Mouse (Mus musculus) layer of hippocampus, postnatal 25 days (tissue): ENCODE measurements around the gene B3galt4. TPM values are rescaled to one million over a fixed set of nuclear protein-coding genes. Genes with fewer than 3 reads are reported as not detected.
A peak's percentile ranks its signal among the peaks of the same experiment; 100 is the strongest.

ENCODE experiments used
- DNase-seq, 2 experiments: peaks; one replicate each; pipeline ENCODE4 v3.0.0; 2022; ENCODE audit warnings: mixed read lengths in 2 of 2, low spot score in 1 of 2; ENCODE audit errors: extremely low spot score in 1 of 2
- total RNA-seq, 2 experiments: library from RNA; stranded (reverse); gene quantifications; 2 replicates each; pipeline ENCODE4 v1.2.3; 2021

B3galt4 gene
- total RNA-seq, 2 experiments from 2014 or later = 6.0 to 6.6 TPM

DNA sequence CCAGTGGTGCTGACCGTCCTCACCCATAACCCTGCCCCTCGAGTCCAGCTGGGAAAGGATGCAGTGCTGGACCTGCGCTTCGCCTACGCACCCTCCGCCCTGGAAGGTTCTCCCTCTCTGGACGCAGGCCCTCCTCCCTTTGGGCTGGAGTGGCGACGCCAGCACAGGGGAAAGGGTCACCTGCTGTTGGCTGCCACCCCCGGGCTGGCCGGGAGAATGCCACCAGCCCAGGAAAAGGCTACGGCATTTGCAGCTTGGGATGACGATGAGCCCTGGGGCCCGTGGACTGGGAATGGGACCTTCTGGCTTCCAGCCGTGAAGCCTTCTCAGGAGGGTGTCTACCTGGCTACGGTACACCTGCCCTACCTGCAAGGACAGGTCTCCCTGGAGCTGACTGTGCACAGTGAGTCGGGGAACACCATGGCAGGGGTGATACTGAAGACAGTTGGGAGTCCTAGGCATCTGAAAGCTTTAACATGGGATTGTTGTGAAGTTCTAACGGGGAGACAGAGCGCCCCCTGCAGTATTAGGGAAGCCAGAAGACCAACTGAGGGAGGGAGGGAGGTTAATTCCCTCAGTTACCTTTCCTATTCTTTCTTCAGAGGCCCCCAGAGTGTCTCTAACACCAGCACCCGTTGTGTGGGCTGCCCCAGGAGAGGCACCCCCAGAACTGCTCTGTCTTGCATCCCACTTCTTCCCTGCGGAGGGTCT lies 25.7 kb downstream of the B3galt4 start:
- DNase-seq = no peak

DNA sequence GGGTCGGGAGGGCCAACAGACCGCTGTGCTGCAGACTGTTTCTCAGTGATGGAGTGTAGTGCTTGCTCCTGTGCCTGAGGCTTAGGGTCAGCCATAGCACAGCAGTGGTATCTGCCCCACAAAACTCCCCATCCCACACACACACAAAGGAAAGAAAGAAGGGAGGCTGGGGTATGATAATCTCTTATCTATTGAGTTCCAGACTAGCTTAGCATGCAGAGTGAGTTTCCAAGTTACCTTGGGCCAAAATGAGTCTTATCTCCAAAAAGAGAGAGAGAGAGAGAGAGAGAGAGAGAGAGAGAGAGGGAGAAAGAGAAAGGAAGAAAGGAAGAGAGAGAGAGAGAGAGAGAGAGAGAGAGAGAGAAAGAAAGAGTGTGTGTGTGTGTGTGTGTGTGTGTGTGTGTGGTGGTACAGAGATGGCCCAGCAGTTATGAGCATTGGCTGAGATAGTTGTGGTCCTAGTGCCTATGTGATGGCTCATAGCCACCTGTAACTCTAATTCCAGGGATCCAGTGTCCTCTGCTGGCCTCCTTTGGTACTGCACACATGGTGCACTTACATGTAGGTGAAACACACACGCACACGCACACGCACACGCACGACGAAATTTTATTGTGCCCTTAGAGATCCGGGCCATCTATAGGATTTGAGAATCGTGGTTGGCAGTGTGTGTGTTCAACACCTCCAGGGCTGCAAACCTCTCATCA lies 26.6 kb downstream of the B3galt4 start:
- DNase-seq = peak in 1 of 2 experiments; percentile 38

DNA sequence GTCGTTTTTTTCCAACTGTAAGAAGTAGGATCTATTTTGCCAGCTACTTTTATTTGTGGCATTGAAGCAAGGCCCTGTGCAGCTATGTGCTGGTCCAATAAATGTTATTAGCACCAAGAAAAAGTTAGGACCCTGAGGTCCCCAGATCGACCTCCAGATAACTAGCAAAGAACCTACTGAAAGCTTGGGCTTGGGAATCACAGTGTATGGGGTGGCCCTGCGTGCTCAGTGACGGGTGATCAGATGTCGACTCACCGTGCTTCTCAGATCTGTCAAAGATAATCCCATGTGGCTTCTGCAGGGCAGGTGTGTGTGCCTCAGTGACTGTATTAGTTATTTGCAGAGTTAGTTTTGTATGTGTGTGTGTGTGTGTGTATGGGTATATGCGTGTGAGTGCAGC lies 29.9 kb downstream of the B3galt4 start:
- DNase-seq = no peak

DNA sequence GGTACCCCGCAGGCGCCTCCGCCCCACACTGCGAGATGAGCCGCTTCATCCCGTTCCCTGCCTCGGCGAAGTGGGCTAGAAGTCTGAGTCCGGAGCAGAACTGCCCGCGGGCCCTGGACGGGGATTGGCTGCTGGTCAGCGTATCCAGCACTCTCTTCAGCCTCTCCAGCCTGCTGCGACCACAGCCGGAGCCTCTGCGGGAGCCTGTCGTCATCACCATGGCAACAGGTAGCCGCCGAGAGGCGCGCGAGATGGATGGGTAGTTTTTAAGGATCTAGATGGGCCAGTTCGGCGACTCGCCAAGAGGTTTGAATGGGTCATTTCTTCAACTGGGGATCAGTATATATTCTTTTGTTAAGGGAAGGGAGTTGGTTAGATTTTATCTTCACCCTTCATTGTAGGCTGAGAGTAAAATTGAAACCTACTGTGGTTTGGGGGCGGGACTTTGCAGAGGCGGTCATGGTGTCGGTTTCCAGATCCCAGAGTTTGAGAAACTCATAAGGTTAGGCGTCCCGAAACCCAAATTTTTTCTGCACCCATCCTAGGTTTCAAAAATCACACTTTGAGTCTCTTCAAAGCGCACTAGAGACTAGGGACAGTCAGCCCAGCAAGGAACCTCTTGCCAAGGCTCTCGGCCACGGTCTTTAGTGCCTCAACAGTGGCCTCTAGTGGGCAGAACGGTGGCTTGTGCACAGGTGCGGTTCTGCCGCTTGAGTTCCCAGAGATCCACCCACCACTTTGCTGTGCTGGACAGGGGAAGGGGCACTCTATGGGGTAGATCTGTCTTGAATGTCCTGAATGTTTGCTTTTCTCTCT lies 30.8 kb downstream of the B3galt4 start:
- DNase-seq = peak; percentile 58 to 87

DNA sequence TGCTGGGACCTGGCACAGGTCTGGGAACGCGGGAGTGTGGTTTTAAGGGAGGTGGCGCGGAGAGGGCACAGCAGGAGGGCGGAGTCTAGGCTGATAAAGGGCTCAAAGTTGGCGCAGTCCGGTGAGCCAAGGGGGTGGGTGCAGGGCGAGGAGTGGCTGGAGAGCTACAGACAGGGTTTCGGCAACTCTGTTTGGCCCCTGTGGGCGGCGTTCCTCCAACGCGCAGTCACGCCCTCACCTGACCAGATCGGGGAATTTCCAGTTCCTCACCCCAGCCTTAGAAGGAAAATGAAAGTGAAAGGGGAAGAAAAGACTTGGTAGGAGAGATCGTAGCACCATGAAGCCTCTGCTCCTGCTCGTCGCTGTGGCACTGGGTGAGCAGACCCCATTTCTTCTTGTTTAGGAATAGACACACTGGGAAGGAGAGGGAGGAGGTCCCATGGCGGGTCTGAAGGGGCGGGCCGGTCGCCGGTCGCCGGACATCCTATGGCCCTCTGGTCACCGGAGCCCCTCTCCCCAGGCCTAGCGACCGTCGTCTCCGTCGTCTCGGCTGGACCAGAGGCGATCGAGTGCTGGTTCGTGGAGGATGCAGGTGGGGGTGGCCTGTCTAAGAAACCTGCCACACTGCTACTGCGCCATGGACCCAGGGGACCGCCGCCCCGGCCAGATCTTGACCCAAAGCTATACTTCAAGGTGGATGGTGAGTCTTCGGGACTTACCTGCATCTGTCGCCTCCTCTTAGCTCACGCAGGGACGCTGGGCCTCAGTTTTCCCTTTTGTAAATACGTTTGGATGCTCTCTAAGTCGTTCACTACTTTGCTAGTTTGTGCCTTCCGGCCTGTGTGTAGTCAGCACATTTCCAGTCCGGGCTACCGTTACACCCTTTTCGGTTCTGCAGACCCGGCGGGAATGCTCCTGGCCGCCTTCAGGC lies 31.7 kb downstream of the B3galt4 start:
- DNase-seq = peak in 1 of 2 experiments; percentile 29

DNA sequence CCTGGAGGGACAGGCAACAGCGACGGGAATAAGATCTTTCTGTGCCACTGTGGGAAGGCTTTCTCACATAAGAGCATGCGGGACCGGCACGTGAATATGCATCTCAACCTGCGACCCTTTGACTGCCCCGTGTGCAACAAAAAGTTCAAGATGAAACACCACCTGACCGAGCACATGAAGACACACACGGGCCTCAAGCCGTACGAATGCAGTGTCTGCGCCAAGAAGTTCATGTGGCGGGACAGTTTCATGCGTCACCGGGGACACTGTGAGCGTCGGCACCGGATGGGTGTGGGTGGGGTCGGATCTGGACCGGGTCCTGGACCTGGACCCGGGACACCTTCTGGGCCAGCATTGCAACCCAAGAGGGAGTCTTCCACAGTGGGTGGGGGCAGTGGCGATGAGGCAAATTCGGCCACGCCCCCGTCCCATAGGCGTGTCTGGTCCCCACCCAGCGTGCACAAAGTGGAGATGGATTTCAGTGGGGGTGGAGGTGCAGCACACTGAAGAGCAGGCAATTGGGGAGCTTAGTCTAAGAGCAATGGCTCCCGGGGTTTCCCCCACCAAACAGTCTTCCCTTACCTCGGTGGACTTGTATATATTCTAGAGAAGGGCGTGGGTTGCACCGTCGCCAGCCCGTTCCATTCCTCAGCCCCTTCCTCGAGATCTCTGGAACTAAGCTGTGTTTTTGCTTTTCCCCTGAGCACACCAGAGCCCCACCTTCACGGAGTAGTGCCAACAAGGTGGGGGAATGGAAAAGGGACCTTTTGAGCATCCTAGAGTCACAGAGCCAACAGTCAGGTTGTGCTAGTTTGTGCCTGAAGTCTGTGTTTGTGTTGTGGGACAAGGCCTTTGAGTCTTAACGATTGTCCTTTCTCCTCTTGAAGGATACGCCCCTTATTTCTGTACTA lies 32.7 kb downstream of the B3galt4 start:
- no peak for DNase-seq

DNA sequence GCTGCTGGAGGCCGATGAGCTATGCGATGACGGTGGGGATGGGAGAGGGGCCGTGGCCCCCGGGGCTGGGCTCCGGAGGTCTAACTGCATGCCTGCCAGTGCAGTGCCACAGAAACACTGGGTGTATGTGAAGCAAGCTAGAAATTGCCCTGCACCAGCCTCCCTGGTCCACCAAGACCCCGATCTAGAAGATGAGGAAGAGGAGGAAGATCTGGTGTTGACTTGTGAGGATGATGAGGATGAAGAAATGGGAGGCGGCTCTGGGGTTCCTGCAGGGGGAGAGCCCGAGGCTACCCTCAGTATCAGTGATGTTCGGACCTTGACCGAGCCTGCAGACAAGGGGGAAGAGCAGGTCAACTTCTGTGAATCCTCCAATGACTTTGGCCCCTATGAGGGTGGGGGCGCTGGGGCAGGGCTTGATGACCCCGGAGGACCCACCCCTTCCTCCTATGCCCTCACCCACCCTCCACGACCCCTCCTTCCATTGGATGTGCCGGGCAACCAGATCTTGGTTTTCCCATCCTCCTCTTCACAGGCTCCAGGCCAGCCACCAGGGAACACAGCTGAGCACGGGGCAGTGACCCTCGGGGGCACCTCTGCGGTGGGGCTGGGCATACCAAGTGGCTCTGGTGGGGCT lies 33.5 kb downstream of the B3galt4 start:
- no peak for DNase-seq

DNA sequence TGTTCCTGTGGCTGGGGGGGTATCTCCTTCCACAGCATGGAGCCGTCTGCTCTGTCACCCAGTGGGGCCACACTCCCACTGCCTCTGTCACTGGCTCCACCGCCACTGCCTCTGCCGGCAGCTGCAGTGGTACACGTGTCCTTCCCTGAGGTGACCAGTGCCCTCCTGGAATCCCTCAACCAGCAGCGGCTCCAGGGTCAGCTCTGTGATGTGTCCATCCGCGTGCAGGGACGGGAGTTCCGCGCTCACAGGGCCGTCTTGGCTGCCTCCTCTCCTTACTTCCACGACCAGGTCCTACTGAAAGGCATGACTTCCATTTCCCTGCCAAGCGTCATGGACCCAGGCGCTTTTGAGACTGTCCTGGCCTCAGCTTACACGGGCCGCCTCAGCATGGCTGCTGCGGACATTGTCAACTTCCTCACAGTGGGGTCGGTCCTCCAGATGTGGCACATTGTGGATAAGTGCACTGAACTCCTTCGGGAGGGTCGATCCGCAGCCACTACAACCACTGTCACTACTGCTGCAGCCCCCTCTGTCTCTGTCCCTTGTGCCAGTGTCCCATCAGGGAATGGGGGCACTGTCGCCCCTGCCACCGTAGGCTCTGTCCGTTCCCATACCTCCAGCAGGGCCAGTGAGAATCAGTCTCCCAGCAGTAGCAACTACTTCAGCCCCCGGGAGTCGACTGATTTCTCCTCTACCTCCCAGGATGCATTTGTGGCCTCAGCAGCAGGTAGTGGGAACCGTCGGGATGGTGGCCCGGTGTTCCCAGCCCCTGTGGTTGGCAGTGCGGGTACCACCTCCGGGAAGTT lies 34.2 kb downstream of the B3galt4 start:
- DNase-seq = no peak

DNA sequence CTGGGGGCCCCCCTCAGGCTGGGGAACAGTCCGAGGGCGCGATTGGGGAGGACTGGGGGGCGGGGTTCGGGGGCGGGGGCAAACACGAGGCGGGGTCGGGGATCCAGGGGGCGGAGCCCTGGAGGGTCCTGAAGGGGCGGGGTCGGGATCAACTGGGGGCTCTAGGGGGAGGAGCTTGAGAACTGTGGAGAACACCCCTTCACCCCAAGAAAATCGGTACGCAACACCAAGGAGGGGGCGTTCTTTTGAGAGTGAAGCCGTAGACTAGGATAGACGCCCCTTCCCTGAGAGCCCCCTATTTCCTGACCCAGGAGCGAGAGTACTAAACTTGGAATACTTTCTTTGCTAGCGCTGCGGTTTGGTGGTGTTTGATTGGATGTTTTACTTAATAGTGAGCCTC lies 35.0 kb downstream of the B3galt4 start:
- DNase-seq = no peak

DNA sequence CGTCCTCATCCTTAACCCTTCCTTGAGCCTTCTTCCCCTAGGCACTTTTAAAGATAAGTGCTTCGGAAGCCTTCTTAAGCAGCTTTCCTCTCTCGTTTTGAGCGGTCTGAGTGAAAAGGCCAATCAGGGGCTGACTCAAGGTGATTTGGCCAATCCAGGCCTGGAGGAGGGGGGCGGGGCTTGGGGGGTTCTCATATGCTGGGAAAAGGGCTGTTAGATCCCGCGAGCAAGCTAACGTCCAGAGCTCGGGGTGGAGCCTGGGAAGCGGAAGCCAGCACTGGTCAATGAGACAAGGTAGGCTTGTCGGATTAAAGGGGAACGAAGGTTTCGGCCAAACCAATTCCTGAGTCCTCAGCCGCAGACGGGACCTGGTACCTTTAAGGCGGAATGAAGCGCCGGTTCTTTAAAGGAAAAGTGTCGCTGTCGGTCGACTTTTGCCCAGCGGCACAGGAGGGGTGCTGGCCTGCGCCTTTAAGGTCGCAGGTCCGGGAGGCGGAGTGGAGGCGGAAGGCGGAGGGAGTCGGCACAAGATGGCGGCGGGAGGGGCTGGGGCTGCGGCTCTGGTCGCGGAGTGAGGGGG lies 35.5 kb downstream of the B3galt4 start, which contains the start of the genes Tapbp and Zbtb22:
Gene Tapbp, plus strand, starts transcription at position 229 of the 580 bp plus-strand sequence.
Gene Zbtb22, plus strand, starts transcription at position 234 of the 580 bp plus-strand sequence.
- peak; percentile 83 to 85 for DNase-seq

DNA sequence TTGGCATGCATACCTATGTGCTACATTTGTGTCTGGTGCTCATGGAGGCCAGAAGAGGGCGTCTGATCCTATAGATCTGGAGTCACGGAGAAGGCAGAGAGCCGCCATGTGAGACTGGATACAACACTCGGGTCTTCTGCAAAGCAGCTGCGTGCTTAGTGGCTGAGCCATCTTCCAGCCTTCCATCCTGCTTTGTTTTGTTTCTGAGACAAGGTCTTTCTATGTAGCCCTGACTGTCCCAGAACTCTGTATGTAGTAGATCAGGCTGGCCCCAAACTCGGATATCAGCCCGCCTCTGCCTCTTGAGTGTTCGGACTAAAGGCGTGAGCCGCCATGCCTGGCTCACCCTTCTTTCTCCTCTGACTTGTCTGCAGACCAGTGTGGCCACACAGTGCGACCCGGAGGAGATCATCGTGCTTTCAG lies 36.3 kb downstream of the B3galt4 start:
- DNase-seq = no peak

DNA sequence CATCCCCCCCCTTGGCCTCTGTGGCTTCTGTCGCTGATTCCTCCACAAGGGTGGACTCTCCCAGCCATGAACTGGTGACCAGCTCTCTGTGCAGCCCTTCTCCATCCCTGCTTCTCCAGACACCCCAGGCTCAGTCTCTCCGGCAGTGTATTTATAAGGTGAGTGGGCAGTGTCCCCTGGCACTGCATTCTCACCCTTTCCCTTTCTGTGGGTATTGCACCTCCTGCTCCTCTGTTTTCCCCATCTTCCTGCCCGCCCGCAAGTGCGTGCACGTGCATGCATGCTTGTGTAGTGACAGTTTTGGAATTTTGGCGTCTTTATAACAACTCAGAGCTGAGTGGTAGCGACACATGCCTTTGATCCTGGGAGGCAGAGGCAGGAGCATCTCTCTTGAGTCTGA lies 37.4 kb downstream of the B3galt4 start:
- DNase-seq = no peak

DNA sequence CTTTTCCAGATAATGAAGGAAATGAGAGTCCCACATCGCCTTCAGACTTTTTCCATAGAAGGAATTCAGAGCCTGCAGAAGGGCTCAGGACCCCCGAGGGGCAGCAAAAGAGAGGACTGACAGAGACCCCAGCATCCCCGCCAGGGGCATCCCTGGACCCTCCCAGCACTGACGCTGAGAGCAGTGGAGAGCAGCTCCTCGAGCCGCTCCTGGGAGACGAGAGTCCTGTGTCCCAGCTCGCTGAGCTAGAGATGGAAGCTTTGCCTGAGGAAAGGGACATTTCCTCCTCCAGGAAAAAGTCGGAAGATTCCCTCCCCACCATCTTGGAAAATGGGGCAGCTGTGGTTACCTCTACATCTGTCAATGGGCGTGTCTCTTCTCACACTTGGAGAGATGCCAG lies 38.0 kb downstream of the B3galt4 start:
- DNase-seq = no peak

DNA sequence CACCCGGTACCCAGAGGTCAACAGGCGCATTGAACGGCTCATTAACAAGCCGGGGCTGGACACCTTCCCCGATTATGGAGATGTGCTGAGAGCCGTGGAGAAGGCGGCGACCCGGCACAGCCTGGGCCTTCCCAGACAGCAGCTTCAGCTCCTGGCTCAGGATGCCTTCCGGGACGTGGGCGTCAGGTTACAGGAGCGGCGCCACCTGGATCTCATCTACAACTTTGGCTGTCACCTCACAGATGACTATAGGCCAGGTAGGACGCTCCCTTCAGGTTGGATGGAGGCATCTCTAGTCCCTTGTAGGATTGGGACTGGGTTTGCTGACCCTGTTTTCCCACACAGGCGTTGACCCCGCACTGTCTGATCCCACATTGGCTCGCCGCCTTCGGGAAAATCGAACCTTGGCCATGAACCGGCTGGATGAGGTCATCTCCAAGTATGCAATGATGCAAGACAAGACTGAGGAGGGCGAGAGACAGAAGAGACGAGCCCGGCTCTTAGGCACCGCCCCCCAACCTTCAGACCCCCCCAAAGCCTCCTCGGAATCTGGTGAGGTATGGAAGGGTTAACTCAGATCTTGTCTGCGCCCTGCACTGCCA lies 39.4 kb downstream of the B3galt4 start:
- no peak for DNase-seq

DNA sequence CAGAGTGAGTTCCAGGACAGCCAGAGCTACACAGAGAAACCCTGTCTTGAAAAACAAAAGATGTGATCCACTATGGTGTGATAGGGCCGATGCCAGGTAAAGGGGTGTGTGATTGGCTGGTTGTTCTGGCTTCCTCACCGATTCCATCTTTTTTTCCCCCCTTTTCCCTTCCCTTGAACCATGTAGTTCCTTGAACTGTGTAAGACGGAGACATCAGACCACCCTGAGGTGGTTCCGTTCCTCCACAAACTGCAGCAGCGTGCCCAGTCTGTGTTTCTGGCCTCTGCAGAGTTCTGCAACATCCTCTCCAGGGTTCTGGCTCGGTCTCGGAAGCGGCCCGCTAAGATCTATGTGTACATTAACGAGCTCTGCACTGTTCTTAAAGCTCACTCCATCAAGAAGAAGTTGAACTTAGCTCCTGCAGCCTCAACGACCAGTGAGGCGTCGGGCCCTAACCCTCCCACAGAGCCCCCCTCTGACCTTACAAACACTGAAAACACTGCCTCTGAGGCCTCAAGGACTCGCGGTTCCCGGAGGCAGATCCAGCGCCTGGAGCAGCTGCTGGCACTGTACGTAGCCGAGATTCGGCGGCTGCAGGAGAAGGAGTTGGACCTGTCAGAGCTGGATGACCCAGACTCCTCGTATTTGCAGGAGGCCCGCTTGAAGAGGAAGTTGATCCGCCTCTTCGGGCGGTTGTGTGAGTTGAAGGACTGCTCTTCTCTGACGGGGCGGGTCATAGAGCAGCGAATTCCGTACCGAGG lies 40.1 kb downstream of the B3galt4 start:
- no peak for DNase-seq
